Mouse (Mus musculus) left cerebral cortex, adult 2 months (tissue): ENCODE data around the gene Ksr2. TPM values are rescaled to one million over a fixed set of nuclear protein-coding genes. Genes with fewer than 3 reads are reported as not detected.

ENCODE experiments used
- DNase-seq, 2 experiments: peaks; one replicate each; pipeline ENCODE4 v3.0.0; 2021 to 2022; ENCODE audit warnings: low spot score in 2 of 2, mixed read lengths in 1 of 2; ENCODE audit errors: extremely low spot score in 1 of 2
- H3K27ac ChIP-seq: fragments of 200-600 bp; 2 replicates; pipeline ENCODE4 v1.8.1; 2022
- H3K4me3 ChIP-seq: fragments of 200-600 bp; 2 replicates; pipeline ENCODE4 v1.8.1; 2022
- CTCF ChIP-seq: fragments of 200-600 bp; IDR thresholded peaks from 2 replicates; pipeline ENCODE4 v1.8.1; 2022; ENCODE audit warnings: antibody characterized with exemption, mild to moderate bottlenecking, moderate library complexity
- intact Hi-C: fragments of 180-260 bp; cut with DNase I; formaldehyde crosslinking; loops from one replicate; pipeline ENCODE4 v1.15.1; 2025
- total RNA-seq, 2 experiments: library from RNA; stranded (reverse); gene quantifications; 2 replicates each; pipeline ENCODE4 v1.2.3; 2021

Ksr2 gene
- total RNA-seq, 2 experiments from 2014 or later, result 40.8 to 47.2 TPM

GRCm38 (mm10) chr5:117790071-117790470, 376.3 kb downstream of the Ksr2 start:
- DNase-seq, result peak in 1 of 2 experiments; percentile 41
- Histone ChIP-seq H3K4me3 (no peak overlapping the region), H3K27ac (no peak overlapping the region)
- intact Hi-C loops, result no loop called here
- no peak for TF ChIP-seq CTCF

- no peak overlapping the region for H3K4me3 ChIP-seq
- no peak overlapping the region for H3K27ac ChIP-seq
- intact Hi-C loops, result no loop called here
- DNase-seq, result peak in 1 of 2 experiments; percentile 33
- TF ChIP-seq CTCF, result no peak
Observed at GRCm38 (mm10) chr5:117791875-117792274, 378.1 kb downstream of the Ksr2 start.

- Histone ChIP-seq H3K4me3 (no peak overlapping the region), H3K27ac (no peak overlapping the region)
- TF ChIP-seq CTCF, result no peak
- intact Hi-C loops, result no loop called here
- no peak for DNase-seq
Observed at GRCm38 (mm10) chr5:117800849-117801248, 387.0 kb downstream of the Ksr2 start.

GRCm38 (mm10) chr5:117802071-117802521, 388.3 kb downstream of the Ksr2 start:
- no peak for TF ChIP-seq CTCF
- intact Hi-C loops, result no loop called here
- no peak for DNase-seq
- no peak overlapping the region for H3K27ac ChIP-seq
- H3K4me3 ChIP-seq, result no peak overlapping the region

- TF ChIP-seq CTCF, result no peak
- intact Hi-C loops, result no loop called here
- DNase-seq, result peak in 1 of 2 experiments; percentile 25
- no peak overlapping the region for H3K4me3 ChIP-seq
- H3K27ac ChIP-seq, result no peak overlapping the region
Observed at GRCm38 (mm10) chr5:117803551-117803950, 389.8 kb downstream of the Ksr2 start.

GRCm38 (mm10) chr5:117810930-117811329, 397.1 kb downstream of the Ksr2 start:
- no peak for TF ChIP-seq CTCF
- intact Hi-C loops, result no loop called here
- no peak for DNase-seq
- Histone ChIP-seq H3K27ac (no peak overlapping the region), H3K4me3 (no peak overlapping the region)

- no peak for DNase-seq
- intact Hi-C loops, result no loop called here
- TF ChIP-seq CTCF, result no peak
Observed at GRCm38 (mm10) chr5:117818800-117819199, 405.0 kb downstream of the Ksr2 start.

GRCm38 (mm10) chr5:117820445-117820844, 406.6 kb downstream of the Ksr2 start:
- no peak for DNase-seq
- intact Hi-C loops, result no loop called here

More at GRCm38 (mm10) chr5:117818800-117819199, 405.0 kb downstream of the Ksr2 start:
- Histone ChIP-seq H3K4me3 (no peak overlapping the region), H3K27ac (no peak overlapping the region)

GRCm38 (mm10) chr5:117823811-117824210, 410.0 kb downstream of the Ksr2 start:
- intact Hi-C loops, result no loop called here
- no peak for TF ChIP-seq CTCF

More at GRCm38 (mm10) chr5:117820445-117820844, 406.6 kb downstream of the Ksr2 start:
- H3K4me3 ChIP-seq, result no peak overlapping the region
- no peak for TF ChIP-seq CTCF
- no peak overlapping the region for H3K27ac ChIP-seq

GRCm38 (mm10) chr5:117824486-117824885, 410.7 kb downstream of the Ksr2 start:
- Histone ChIP-seq H3K4me3 (no peak overlapping the region), H3K27ac (no peak overlapping the region)
- DNase-seq, result no peak
- intact Hi-C loops, result no loop called here
- peak; percentile 38 for TF ChIP-seq CTCF

More at GRCm38 (mm10) chr5:117823811-117824210, 410.0 kb downstream of the Ksr2 start:
- Histone ChIP-seq H3K4me3 (no peak overlapping the region), H3K27ac (no peak overlapping the region)
- DNase-seq, result no peak

Other genes starting within 250 kb of the Ksr2 start
- 100 to 1,000 TPM; 647 to 672 TPM for gene Pebp1, start 126.4 kb upstream of the Ksr2 start, total RNA-seq
- gene Vsig10, start 94.9 kb upstream of the Ksr2 start, total RNA-seq, result 1 to 10 TPM; 1.7 to 2.1 TPM
- 100 to 1,000 TPM; 302 TPM for gene Wsb2, start 56.7 kb upstream of the Ksr2 start, total RNA-seq
- gene Rfc5, start 25.0 kb upstream of the Ksr2 start, total RNA-seq, result 10 to 100 TPM; 16.1 to 16.7 TPM